ENCODE assay signal across 32 mouse cellular contexts in genomic region chr15:81347466-81347865, GRCm38 (mm10). TPM values are rescaled to one million over a fixed set of nuclear protein-coding genes. Genes with fewer than 3 reads are reported as not detected.
DNase-seq lines count a peak whose midpoint lies in the region; ATAC-seq lines count a peak whose summit lies in the region.
"Had no signal": no experiment of that assay in that cellular context is flagged by ENCODE, and none has a peak within 500 bp of the region (broad histone marks: within the 10 kb centered on the region; RNA-seq: fewer than 3 reads in every experiment).

No protein-coding gene starts in this region.

- no peak overlapping the region for H3K4me2 ChIP-seq in hindbrain, embryonic 12.5 days (replicated peaks)
- H3K4me2 ChIP-seq: heart, embryonic 13.5 days; limb, embryonic 13.5 days; liver, embryonic 12.5 days; midbrain, embryonic 11.5 days; neural tube, embryonic 12.5 days had no signal

- no peaks in the 10 kb centered on the region for H3K9me3 ChIP-seq in heart, embryonic 10.5 days
- H3K9me3 ChIP-seq in hindbrain, embryonic 12.5 days (replicated peaks): no peaks in the 10 kb centered on the region
- H3K9me3 ChIP-seq: heart, embryonic 13.5 days; limb, embryonic 13.5 days; liver, embryonic 12.5 days; neural tube, embryonic 12.5 days had no signal

- DNase-seq in heart, embryonic 10.5 days (ENCODE audit: low spot score): peak; percentile 47
- DNase-seq in heart, adult 18-20 months: no peak
- peak; percentile 31 for DNase-seq in left cerebral cortex, adult 11 months (ENCODE audit: low spot score)
- DNase-seq in left cerebral cortex, postnatal 4 days: no peak
- DNase-seq in brain, adult 2 months (ENCODE audit: low read depth, low spot score): peak; percentile 84
- DNase-seq in left cerebral cortex, postnatal 14 days (ENCODE audit: low spot score in 2 of 2): peak; percentile 45 to 80
- DNase-seq in adrenal gland, postnatal 4 days (ENCODE audit: low spot score in 2 of 2): no peak
- DNase-seq: adrenal gland, postnatal 10 days; cerebellum, adult 11-12 months; cerebellum, postnatal 10 days; forebrain, postnatal 0 days; gastrocnemius, adult 2 months; gastrocnemius, postnatal 36 days; heart, adult 2 months; heart, postnatal 10 days; kidney, adult 2 months; kidney, postnatal 4 days; liver, postnatal 0 days; lung, postnatal 36 days; right cerebral cortex, postnatal 4 days; thymus, postnatal 4 days had no signal

- intact Hi-C loops in left cerebral cortex, postnatal 4 days (cut with DNase I): no loop called here
- intact Hi-C loops in left cerebral cortex, postnatal 14 days (cut with DNase I): loop anchor here (5.0 kb wide), 1 partner anchor 95 kb away; no protein-coding TSS in a partner anchor

- ATAC-seq in hindbrain, embryonic 12.5 days (ENCODE audit: low FRiP score): no peak
- ATAC-seq: forebrain, postnatal 0 days; hindbrain, embryonic 16.5 days; liver, embryonic 12.5 days; liver, postnatal 0 days; midbrain, embryonic 16.5 days; Patski had no signal

- no peak overlapping the region for H3K9ac ChIP-seq in hindbrain, embryonic 12.5 days
- H3K9ac ChIP-seq: forebrain, postnatal 0 days; heart, embryonic 13.5 days; limb, embryonic 13.5 days; liver, embryonic 12.5 days; liver, postnatal 0 days; neural tube, embryonic 12.5 days had no signal

- no peaks in the 10 kb centered on the region for H3K4me1 ChIP-seq in heart, embryonic 10.5 days
- no peaks in the 10 kb centered on the region for H3K4me1 ChIP-seq in hindbrain, embryonic 12.5 days
- H3K4me1 ChIP-seq: neural tube, embryonic 12.5 days had no signal

- no peak overlapping the region for H3K4me3 ChIP-seq in heart, embryonic 10.5 days
- no peak overlapping the region for H3K4me3 ChIP-seq in hindbrain, embryonic 12.5 days
- H3K4me3 ChIP-seq: erythroblast, embryonic 14.5 days; gastrocnemius, adult 2 months; heart, adult 2 months; heart, embryonic 13.5 days; limb, embryonic 13.5 days; liver, embryonic 12.5 days; neural tube, embryonic 12.5 days had no signal

- peaks cover 14% of the 10 kb centered on the region for H3K36me3 ChIP-seq in heart, embryonic 10.5 days
- H3K36me3 ChIP-seq in hindbrain, embryonic 12.5 days: peaks cover 4% of the 10 kb centered on the region; the same call in 1 of the 2 replicates

- 85% methylated on average over 2 of the region's 2 CpGs for WGBS in heart, embryonic 10.5 days
- 94% methylated on average over 2 of the region's 2 CpGs for WGBS in hindbrain, embryonic 12.5 days

- H3K27ac ChIP-seq in heart, embryonic 10.5 days: no peak overlapping the region
- H3K27ac ChIP-seq in hindbrain, embryonic 12.5 days: no peak overlapping the region
- H3K27ac ChIP-seq: gastrocnemius, adult 2 months; heart, adult 2 months; heart, embryonic 13.5 days; kidney, postnatal 0 days; limb, embryonic 13.5 days; liver, embryonic 12.5 days; neural tube, embryonic 12.5 days had no signal

- no peaks in the 10 kb centered on the region for H3K27me3 ChIP-seq in heart, embryonic 10.5 days (ENCODE audit: insufficient read depth, poor library complexity, severe bottlenecking)
- no peaks in the 10 kb centered on the region for H3K27me3 ChIP-seq in hindbrain, embryonic 12.5 days
- H3K27me3 ChIP-seq: heart, embryonic 13.5 days; limb, embryonic 13.5 days; liver, embryonic 12.5 days; neural tube, embryonic 12.5 days; Patski had no signal

RNA-seq across cellular contexts. Expression of gene Slc25a17, which starts 13.1 kb away (rescaled TPM):
- polyA plus RNA-seq in heart, embryonic 10.5 days (2016; fragmentation: Nextera tagmentation; extraction: Ambion mirVana): 58.5 and 70.4 TPM in 2 replicates
- total RNA-seq in heart, adult 18-20 months (2021): 10 to 100 TPM; 14.5 to 17.4 TPM
- total RNA-seq in left cerebral cortex, postnatal 4 days (2021): 10 to 100 TPM; 71.9 to 72.3 TPM
- 10 to 100 TPM; 48.7 to 51.0 TPM for total RNA-seq in left cerebral cortex, postnatal 14 days (2021)
- polyA plus RNA-seq in hindbrain, embryonic 12.5 days (2016; fragmentation: Nextera tagmentation; extraction: Ambion mirVana): 106 and 111 TPM in 2 replicates
- 10 to 100 TPM; 83.2 to 85.2 TPM for total RNA-seq in adrenal gland, postnatal 4 days (2021)

RNA-seq across cellular contexts. Expression of gene St13, which starts 52.4 kb away (rescaled TPM):
- 154 and 183 TPM in 2 replicates for polyA plus RNA-seq in heart, embryonic 10.5 days (2016; fragmentation: Nextera tagmentation; extraction: Ambion mirVana)
- 100 to 1,000 TPM; 122 TPM for total RNA-seq in heart, adult 18-20 months (2021)
- total RNA-seq in left cerebral cortex, postnatal 4 days (2021): 100 to 1,000 TPM; 188 to 193 TPM
- total RNA-seq in left cerebral cortex, postnatal 14 days (2021): 100 to 1,000 TPM; 149 to 161 TPM
- 194 TPM in 2 replicates for polyA plus RNA-seq in hindbrain, embryonic 12.5 days (2016; fragmentation: Nextera tagmentation; extraction: Ambion mirVana)
- 100 to 1,000 TPM; 157 to 177 TPM for total RNA-seq in adrenal gland, postnatal 4 days (2021)

RNA-seq across cellular contexts. Expression of gene Xpnpep3, which starts 52.5 kb away (rescaled TPM):
- polyA plus RNA-seq in heart, embryonic 10.5 days (2016; fragmentation: Nextera tagmentation; extraction: Ambion mirVana): 12.3 and 15.1 TPM in 2 replicates
- total RNA-seq in heart, adult 18-20 months (2021): 10 to 100 TPM; 11.4 to 13.3 TPM
- 10 to 100 TPM; 11.4 to 11.7 TPM for total RNA-seq in left cerebral cortex, postnatal 4 days (2021)
- 10 to 100 TPM; 11.7 to 15.2 TPM for total RNA-seq in left cerebral cortex, postnatal 14 days (2021)
- polyA plus RNA-seq in hindbrain, embryonic 12.5 days (2016; fragmentation: Nextera tagmentation; extraction: Ambion mirVana): 11.4 and 11.6 TPM in 2 replicates
- total RNA-seq in adrenal gland, postnatal 4 days (2021): 10 to 100 TPM; 22.7 to 24.4 TPM

Comparison
In these comparisons a context has a peak if more than half of its experiments do, and no peak if none do; other contexts are left out.
1. DNase-seq: peak in heart, embryonic 10.5 days (single experiment), left cerebral cortex, adult 11 months (single experiment), brain, adult 2 months (single experiment) and left cerebral cortex, postnatal 14 days (2 of 2); none in heart, adult 18-20 months (0 of 2), left cerebral cortex, postnatal 4 days (single experiment) and adrenal gland, postnatal 4 days (0 of 2).